Mouse (Mus musculus): ENCODE measurements around the gene Slc16a8.

- TF ChIP-seq CTCF (IDR thresholded peaks at IDR 0.05), result no peak
- TF ChIP-seq EP300 (IDR thresholded peaks at IDR 0.05), result no peak
Measured at GRCm38 (mm10) chr15:79261095-79261725, 6.6 kb upstream of the Slc16a8 start.

Measured in lung, postnatal 0 days (tissue).